Mouse (Mus musculus) hindbrain, embryonic 16.5 days (tissue): ENCODE measurements around the gene Htr2b. TPM values are rescaled to one million over a fixed set of nuclear protein-coding genes. Genes with fewer than 3 reads are reported as not detected.

Experiments used
- ATAC-seq: fragments of 200-750 bp; cut with Nextera tagmentation; 2 replicates; pipeline ENCODE4 v1.8.0; 2017; ENCODE audit warnings: moderate TSS enrichment, moderate library complexity
- H3K27ac ChIP-seq: fragments of 300-500 bp; sonication (generic); 2 replicates; pipeline ENCODE4 v1.5.1; 2014; ENCODE audit warnings: low read depth, mild to moderate bottlenecking, control low read depth, low read length, moderate library complexity
- H3K27me3 ChIP-seq: fragments of 300-500 bp; sonication (generic); replicated peaks from 2 replicates; pipeline ENCODE4 v1.6.1; 2014; ENCODE audit warnings: low read length; ENCODE audit not compliant: control insufficient read depth, insufficient read depth
- H3K36me3 ChIP-seq: fragments of 300-500 bp; sonication (generic); 2 replicates; pipeline ENCODE4 v1.6.1; 2014; ENCODE audit warnings: mild to moderate bottlenecking, low read length, moderate library complexity, mixed read lengths; ENCODE audit not compliant: control insufficient read depth, insufficient read depth
- H3K4me1 ChIP-seq: fragments of 300-500 bp; sonication (generic); 2 replicates; pipeline ENCODE4 v1.6.1; 2014; ENCODE audit warnings: low read depth, low read length; ENCODE audit not compliant: control insufficient read depth, insufficient read depth
- H3K4me2 ChIP-seq: fragments of 300-500 bp; sonication (generic); 2 replicates; pipeline ENCODE4 v1.6.1; 2014; ENCODE audit warnings: mild to moderate bottlenecking, low read length, control low read depth, moderate library complexity
- H3K4me3 ChIP-seq: fragments of 300-500 bp; sonication (generic); 2 replicates; pipeline ENCODE4 v1.5.1; 2014; ENCODE audit warnings: mild to moderate bottlenecking, low read length, control low read depth, moderate library complexity
- H3K9ac ChIP-seq: fragments of 300-500 bp; sonication (generic); 2 replicates; pipeline ENCODE4 v1.6.1; 2014; ENCODE audit warnings: low read depth, mild to moderate bottlenecking, control low read depth, low read length, moderate library complexity
- H3K9me3 ChIP-seq: fragments of 300-500 bp; sonication (generic); 2 replicates; pipeline ENCODE4 v1.6.1; 2014; ENCODE audit warnings: mild to moderate bottlenecking, low read length, moderate library complexity; ENCODE audit not compliant: control insufficient read depth
- WGBS: fragments of 180-500 bp; shearing (Covaris S2); extraction: QIAGEN DNeasy Blood & Tissue Kit; methylation state at CpG from one replicate; pipeline ENCODE4 v1.1.7; 2014; 5-methylcytosine and 5-hydroxymethylcytosine counted together
- polyA plus RNA-seq: library from polyadenylated mRNA; unstranded; fragments of >200 nt; fragmentation: Nextera tagmentation; extraction: Ambion mirVana; gene quantifications from 2 replicates; pipeline ENCODE4 v1.2.1, GENCODE M21; 2015

Gene Htr2b
- polyA plus RNA-seq, 1 experiment from 2014 or later: 0.14 TPM

- H3K36me3 ChIP-seq: peaks cover 42% of the 10 kb centered on the region
- no peaks in the 10 kb centered on the region for H3K4me1 ChIP-seq
- no peak within 1 kb of the TSS for H3K9ac ChIP-seq
- no peaks in the 10 kb centered on the region for H3K27me3 ChIP-seq
- H3K27ac ChIP-seq: no peak within 1 kb of the TSS
- WGBS: 98% methylated on average over 4 of the region's 4 CpGs
- no peak for ATAC-seq
- H3K4me2 ChIP-seq: no peak within 1 kb of the TSS
- H3K9me3 ChIP-seq: no peaks in the 10 kb centered on the region
- no peak within 1 kb of the TSS for H3K4me3 ChIP-seq
Measured at GRCm38 (mm10) chr1:86133337-86133736, 21.6 kb upstream of the Htr2b start, which contains the start of gene Gm21972. TSS of gene Gm21972 (plus strand) at chr1:86133637.

GRCm38 (mm10) chr1:86126036-86126435 is 14.3 kb upstream of the Htr2b start:
- H3K27me3 ChIP-seq: no peaks in the 10 kb centered on the region
- H3K36me3 ChIP-seq: peaks cover 31% of the 10 kb centered on the region
- H3K4me2 ChIP-seq: no peak overlapping the region
- WGBS: 93% methylated on average over 2 of the region's 2 CpGs
- no peak overlapping the region for H3K9ac ChIP-seq
- H3K4me3 ChIP-seq: no peak overlapping the region
- H3K27ac ChIP-seq: no peak overlapping the region
- no peak for ATAC-seq
- no peaks in the 10 kb centered on the region for H3K9me3 ChIP-seq
- no peaks in the 10 kb centered on the region for H3K4me1 ChIP-seq

- no peak for ATAC-seq
- Histone ChIP-seq H3K27ac (no peak overlapping the region), H3K4me2 (no peak overlapping the region), H3K4me1 (no peaks in the 10 kb centered on the region), H3K9me3 (no peaks in the 10 kb centered on the region), H3K27me3 (no peaks in the 10 kb centered on the region), H3K36me3 (peaks cover 23% of the 10 kb centered on the region), H3K9ac (no peak overlapping the region), H3K4me3 (no peak overlapping the region)
- WGBS: 94% methylated on average over 4 of the region's 4 CpGs
Measured at GRCm38 (mm10) chr1:86119549-86119948, 7.8 kb upstream of the Htr2b start.

GRCm38 (mm10) chr1:86114141-86114540 is 2.4 kb upstream of the Htr2b start:
- H3K27ac ChIP-seq: no peak overlapping the region
- H3K27me3 ChIP-seq: no peaks in the 10 kb centered on the region
- WGBS: 91% methylated on average over 3 of the region's 3 CpGs
- H3K9ac ChIP-seq: no peak overlapping the region
- no peak for ATAC-seq
- no peak overlapping the region for H3K4me3 ChIP-seq
- no peaks in the 10 kb centered on the region for H3K4me1 ChIP-seq
- peaks cover 15% of the 10 kb centered on the region for H3K36me3 ChIP-seq
- no peaks in the 10 kb centered on the region for H3K9me3 ChIP-seq
- H3K4me2 ChIP-seq: no peak overlapping the region

GRCm38 (mm10) chr1:86105054-86105453 is 6.7 kb downstream of the Htr2b start:
- H3K4me1 ChIP-seq: no peaks in the 10 kb centered on the region
- ATAC-seq: no peak
- H3K27me3 ChIP-seq: no peaks in the 10 kb centered on the region
- H3K9ac ChIP-seq: no peak overlapping the region
- 92% methylated on average over 1 of the region's 1 CpGs for WGBS
- no peak overlapping the region for H3K27ac ChIP-seq
- no peak overlapping the region for H3K4me2 ChIP-seq
- H3K36me3 ChIP-seq: no peaks in the 10 kb centered on the region
- no peak overlapping the region for H3K4me3 ChIP-seq
- H3K9me3 ChIP-seq: no peaks in the 10 kb centered on the region

- H3K4me2 ChIP-seq: no peak overlapping the region
- peaks cover 29% of the 10 kb centered on the region for H3K36me3 ChIP-seq
- no peaks in the 10 kb centered on the region for H3K27me3 ChIP-seq
- no peak for ATAC-seq
- H3K4me1 ChIP-seq: no peaks in the 10 kb centered on the region
- H3K9ac ChIP-seq: no peak overlapping the region
- H3K27ac ChIP-seq: no peak overlapping the region
- no peak overlapping the region for H3K4me3 ChIP-seq
- 89% methylated on average over 7 of the region's 7 CpGs for WGBS
- no peaks in the 10 kb centered on the region for H3K9me3 ChIP-seq
Measured at GRCm38 (mm10) chr1:86094413-86094812, 17.4 kb downstream of the Htr2b start.

GRCm38 (mm10) chr1:86076565-86076964 is 35.2 kb downstream of the Htr2b start:
- no peak overlapping the region for H3K4me2 ChIP-seq
- H3K9me3 ChIP-seq: no peaks in the 10 kb centered on the region
- H3K36me3 ChIP-seq: peaks cover 38% of the 10 kb centered on the region
- no peak overlapping the region for H3K4me3 ChIP-seq
- ATAC-seq: no peak
- no peak overlapping the region for H3K27ac ChIP-seq
- no peaks in the 10 kb centered on the region for H3K4me1 ChIP-seq
- H3K9ac ChIP-seq: no peak overlapping the region
- H3K27me3 ChIP-seq: no peaks in the 10 kb centered on the region
- 87% methylated on average over 2 of the region's 2 CpGs for WGBS

- peak; percentile 95 for ATAC-seq
- Histone ChIP-seq H3K9me3 (0 out of 2 replicates have a peak, but pooled peaks cover 2% of the 10 kb centered on the region), H3K4me2 (peak within 1 kb of the TSS; percentile 86), H3K36me3 (no peaks in the 10 kb centered on the region), H3K27me3 (no peaks in the 10 kb centered on the region), H3K4me3 (peak within 1 kb of the TSS; percentile 64), H3K27ac (peak within 1 kb of the TSS; percentile 82), H3K4me1 (peaks cover 12% of the 10 kb centered on the region), H3K9ac (peak within 1 kb of the TSS; percentile 98)
- under 1% methylated on average over 46 of the region's 47 CpGs for WGBS
Measured at GRCm38 (mm10) chr1:86064271-86064991, 47.3 kb downstream of the Htr2b start, which contains the start of gene Psmd1. TSS of gene Psmd1 (plus strand) at chr1:86064387.

GRCm38 (mm10) chr1:86062523-86062922 is 49.2 kb downstream of the Htr2b start:
- WGBS: 85% methylated on average over 6 of the region's 6 CpGs
- Histone ChIP-seq H3K9me3 (0 out of 2 replicates have a peak, but pooled peaks cover 2% of the 10 kb centered on the region), H3K9ac (no peak overlapping the region), H3K4me3 (no peak overlapping the region), H3K4me2 (no peak overlapping the region), H3K27me3 (no peaks in the 10 kb centered on the region), H3K27ac (no peak overlapping the region), H3K4me1 (peaks cover 16% of the 10 kb centered on the region), H3K36me3 (no peaks in the 10 kb centered on the region)
- no peak for ATAC-seq
